Mouse (Mus musculus): ENCODE measurements around the gene Vmn1r1.
"Not testable (repeated sequence)": the region's sequence is repeated elsewhere in the genome, so short reads cannot be mapped to it uniquely, and the experiment has no call there.

The Vmn1r1 gene

GRCm38 (mm10) chr1:182164386-182164785 is at the start of gene Vmn1r1:
Vmn1r1 (minus strand) TSS chr1:182164486.
- no peak for DNase-seq (ENCODE audit: low spot score in 2 of 2)

GRCm38 (mm10) chr1:182210322-182210721 is 46.0 kb upstream of the Vmn1r1 start:
- DNase-seq (ENCODE audit: low spot score in 2 of 2), result peak in 1 of 2 experiments; percentile 2

- DNase-seq (ENCODE audit: low spot score in 2 of 2), result no peak
These were observed 28.3 kb upstream of the Vmn1r1 start for GRCm38 (mm10) chr1:182192581-182192980.

GRCm38 (mm10) chr1:182191816-182192545 is 27.7 kb upstream of the Vmn1r1 start:
- no peak for DNase-seq (ENCODE audit: low spot score in 2 of 2)

GRCm38 (mm10) chr1:182191181-182191580 is 26.9 kb upstream of the Vmn1r1 start:
- DNase-seq (ENCODE audit: low spot score in 2 of 2), result no peak

- DNase-seq (ENCODE audit: low spot score in 2 of 2), result no peak
These were observed 25.6 kb upstream of the Vmn1r1 start for GRCm38 (mm10) chr1:182189669-182190440.

GRCm38 (mm10) chr1:182182449-182182848 is 18.2 kb upstream of the Vmn1r1 start:
- not testable (repeated sequence) for DNase-seq (ENCODE audit: low spot score in 2 of 2)

- no peak for DNase-seq (ENCODE audit: low spot score in 2 of 2)
These were observed 17.4 kb upstream of the Vmn1r1 start for GRCm38 (mm10) chr1:182181456-182182305.

GRCm38 (mm10) chr1:182176985-182177384 is 12.7 kb upstream of the Vmn1r1 start:
- not testable (repeated sequence) for DNase-seq (ENCODE audit: low spot score in 2 of 2)

GRCm38 (mm10) chr1:182170206-182170605 is 5.9 kb upstream of the Vmn1r1 start:
- not testable (repeated sequence) for DNase-seq (ENCODE audit: low spot score in 2 of 2)

GRCm38 (mm10) chr1:182162951-182163350 is 1.3 kb downstream of the Vmn1r1 start:
- no peak for DNase-seq (ENCODE audit: low spot score in 2 of 2)

GRCm38 (mm10) chr1:182159575-182159974 is 4.7 kb downstream of the Vmn1r1 start:
- DNase-seq (ENCODE audit: low spot score in 2 of 2), result no peak

- DNase-seq (ENCODE audit: low spot score in 2 of 2), result no peak
These were observed 6.6 kb downstream of the Vmn1r1 start for GRCm38 (mm10) chr1:182157734-182158133.

- no peak for DNase-seq (ENCODE audit: low spot score in 2 of 2)
These were observed 14.3 kb downstream of the Vmn1r1 start for GRCm38 (mm10) chr1:182149966-182150365.

- DNase-seq (ENCODE audit: low spot score in 2 of 2), result no peak
These were observed 15.3 kb downstream of the Vmn1r1 start for GRCm38 (mm10) chr1:182148864-182149514.

- DNase-seq (ENCODE audit: low spot score in 2 of 2), result no peak
These were observed 18.7 kb downstream of the Vmn1r1 start for GRCm38 (mm10) chr1:182145546-182145945.

GRCm38 (mm10) chr1:182143288-182143687 is 21.0 kb downstream of the Vmn1r1 start:
- DNase-seq (ENCODE audit: low spot score in 2 of 2), result peak in 1 of 2 experiments; percentile 70

- no peak for DNase-seq (ENCODE audit: low spot score in 2 of 2)
These were observed 21.6 kb downstream of the Vmn1r1 start for GRCm38 (mm10) chr1:182142725-182143124.

- peak; percentile 72 to 90 for DNase-seq (ENCODE audit: low spot score in 2 of 2)
These were observed 23.9 kb downstream of the Vmn1r1 start for GRCm38 (mm10) chr1:182140370-182140769.

GRCm38 (mm10) chr1:182139937-182140336 is 24.3 kb downstream of the Vmn1r1 start:
- peak in 1 of 2 experiments; percentile 64 for DNase-seq (ENCODE audit: low spot score in 2 of 2)

- no peak for DNase-seq (ENCODE audit: low spot score in 2 of 2)
These were observed 26.1 kb downstream of the Vmn1r1 start for GRCm38 (mm10) chr1:182138172-182138571.
